Mouse (Mus musculus): Measurements from ENCODE around the gene Slc38a8. TPM values are rescaled to one million over a fixed set of nuclear protein-coding genes. Genes with fewer than 3 reads are reported as not detected.

Gene Slc38a8
- polyA plus RNA-seq, 1 experiment from 2014 or later = not detected

DNA sequence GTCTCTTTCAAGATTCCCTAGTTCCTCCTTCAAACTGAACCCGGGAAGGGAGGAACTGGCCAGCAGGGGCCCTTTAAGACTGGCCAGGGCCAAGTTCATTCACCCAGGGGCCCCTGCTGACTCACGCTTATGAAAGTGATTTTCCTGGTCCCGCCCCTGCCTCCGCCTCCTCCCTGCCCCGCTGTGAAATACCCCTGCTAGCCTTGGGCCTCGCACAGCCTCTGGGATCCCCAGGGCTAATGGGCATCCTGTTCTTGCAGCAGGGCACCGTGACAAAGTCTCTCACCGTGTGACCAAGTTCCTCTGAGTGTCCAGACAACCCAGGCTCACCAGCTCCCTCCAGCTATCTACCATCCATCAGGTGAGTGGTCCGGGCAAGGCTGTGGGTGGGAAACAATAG lies 64.6 kb downstream of the Slc38a8 start:
- TF ChIP-seq CTCF (IDR thresholded peaks at IDR 0.05; ENCODE audit: low read depth) = no peak
- no peak for TF ChIP-seq EP300 (optimal IDR thresholded peaks at IDR 0.05)
- Histone ChIP-seq H3K4me1 (replicated peaks; ENCODE audit: control insufficient read depth, insufficient read depth) (peaks cover 9% of the 10 kb centered on the region; the same call in 1 of the 2 replicates), H3K27me3 (ENCODE audit: control insufficient read depth, insufficient read depth, low read length) (no peaks in the 10 kb centered on the region), H3K9ac (ENCODE audit: low read length) (peak overlapping the region; percentile 63), H3K36me3 (ENCODE audit: control insufficient read depth, insufficient read depth, low read length) (no peaks in the 10 kb centered on the region), H3K27ac (replicated peaks) (peak overlapping the region; percentile 91), H3K4me3 (ENCODE audit: low read depth, low read length) (peak overlapping the region; percentile 36), H3K4me2 (replicated peaks; ENCODE audit: low read depth) (peak overlapping the region; percentile 62), H3K9me3 (ENCODE audit: control insufficient read depth, low read length) (no peaks in the 10 kb centered on the region)
- ATAC-seq (ENCODE audit: low FRiP score, low TSS enrichment) = peak; percentile 77
- WGBS = 18% methylated on average over 9 of the region's 9 CpGs
- peak; percentile 90 for DNase-seq (ENCODE audit: low spot score)

DNA sequence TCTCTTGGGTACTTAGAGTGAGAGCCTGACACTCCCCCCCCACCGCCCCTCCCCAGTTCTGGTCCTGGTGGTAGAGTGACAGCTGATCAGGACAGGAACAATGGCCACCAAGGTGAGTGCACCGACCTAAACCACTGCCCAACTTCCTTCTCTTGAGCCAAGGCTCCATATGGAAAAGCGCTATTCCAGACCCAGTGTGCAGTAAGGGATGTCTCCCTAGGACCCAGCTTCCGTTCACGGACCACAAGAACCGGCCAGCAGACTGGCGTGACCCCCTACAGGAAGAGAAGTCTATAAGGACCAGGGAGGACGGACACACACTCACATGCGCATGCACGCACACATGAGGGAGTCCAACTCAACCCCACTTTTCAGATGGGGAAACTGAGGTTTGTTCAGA lies 65.2 kb downstream of the Slc38a8 start:
- H3K36me3 ChIP-seq (ENCODE audit: control insufficient read depth, insufficient read depth, low read length) = no peaks in the 10 kb centered on the region
- no peak for DNase-seq (ENCODE audit: low spot score)
- H3K4me1 ChIP-seq (replicated peaks; ENCODE audit: control insufficient read depth, insufficient read depth) = peaks cover 9% of the 10 kb centered on the region; the same call in 1 of the 2 replicates
- H3K27me3 ChIP-seq (ENCODE audit: control insufficient read depth, insufficient read depth, low read length) = no peaks in the 10 kb centered on the region
- 75% methylated on average over 10 of the region's 10 CpGs for WGBS
- no peak overlapping the region for H3K4me3 ChIP-seq (ENCODE audit: low read depth, low read length)
- no peak for TF ChIP-seq EP300 (optimal IDR thresholded peaks at IDR 0.05)
- TF ChIP-seq CTCF (IDR thresholded peaks at IDR 0.05; ENCODE audit: low read depth) = no peak
- H3K9me3 ChIP-seq (ENCODE audit: control insufficient read depth, low read length) = no peaks in the 10 kb centered on the region
- no peak for ATAC-seq (ENCODE audit: low FRiP score, low TSS enrichment)
- H3K27ac ChIP-seq (replicated peaks) = peak overlapping the region; percentile 45
- H3K4me2 ChIP-seq (replicated peaks; ENCODE audit: low read depth) = no peak overlapping the region
- H3K9ac ChIP-seq (ENCODE audit: low read length) = no peak overlapping the region

DNA sequence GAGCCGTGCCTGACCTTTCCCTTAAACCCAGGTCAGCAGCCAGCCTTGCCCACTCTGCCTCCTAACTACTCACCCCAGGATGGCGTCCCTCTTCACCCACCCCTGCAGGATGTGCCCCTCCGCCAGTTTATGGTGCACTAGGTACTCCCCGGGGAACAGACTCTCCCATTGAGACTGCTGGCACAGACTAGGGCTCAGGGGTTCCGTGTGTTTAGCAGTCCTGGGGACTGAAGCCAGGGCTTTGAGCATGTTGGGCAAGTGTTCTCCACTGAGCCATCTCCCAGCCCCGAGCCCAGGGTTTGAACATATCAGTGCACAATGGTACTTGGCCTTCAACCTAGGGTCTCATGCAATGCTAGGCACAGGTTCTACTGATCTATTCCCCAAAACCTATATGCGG lies 66.0 kb downstream of the Slc38a8 start:
- no peak overlapping the region for H3K4me3 ChIP-seq (ENCODE audit: low read depth, low read length)
- no peak overlapping the region for H3K9ac ChIP-seq (ENCODE audit: low read length)
- no peak for TF ChIP-seq EP300 (optimal IDR thresholded peaks at IDR 0.05)
- TF ChIP-seq CTCF (IDR thresholded peaks at IDR 0.05; ENCODE audit: low read depth) = no peak
- peaks cover 5% of the 10 kb centered on the region; the same call in 1 of the 2 replicates for H3K4me1 ChIP-seq (replicated peaks; ENCODE audit: control insufficient read depth, insufficient read depth)
- no peak overlapping the region for H3K27ac ChIP-seq (replicated peaks)
- H3K36me3 ChIP-seq (ENCODE audit: control insufficient read depth, insufficient read depth, low read length) = no peaks in the 10 kb centered on the region
- H3K4me2 ChIP-seq (replicated peaks; ENCODE audit: low read depth) = no peak overlapping the region
- H3K27me3 ChIP-seq (ENCODE audit: control insufficient read depth, insufficient read depth, low read length) = no peaks in the 10 kb centered on the region
- DNase-seq (ENCODE audit: low spot score) (no peak), ATAC-seq (ENCODE audit: low FRiP score, low TSS enrichment) (no peak)
- WGBS = 90% methylated on average over 7 of the region's 7 CpGs
- H3K9me3 ChIP-seq (ENCODE audit: control insufficient read depth, low read length) = no peaks in the 10 kb centered on the region

DNA sequence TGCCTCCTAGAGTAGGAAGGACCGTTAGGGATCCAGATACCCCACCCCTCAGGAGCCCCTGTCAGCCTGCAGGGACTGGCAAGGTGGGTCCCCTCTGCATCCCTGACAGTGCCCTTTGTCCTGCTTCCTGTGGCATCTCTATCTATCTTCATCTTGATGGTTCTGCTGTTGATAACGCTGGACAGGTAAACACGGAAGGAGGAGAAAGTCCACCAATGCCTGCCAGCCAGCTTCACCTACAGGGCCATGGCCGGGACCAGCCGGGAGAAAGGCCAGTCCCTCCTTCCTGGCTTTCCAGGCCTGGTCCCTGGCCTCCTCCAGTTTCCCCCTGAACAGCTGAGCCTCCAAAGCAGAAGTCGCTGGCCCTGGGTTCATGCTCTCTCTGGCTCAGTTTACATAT lies 66.9 kb downstream of the Slc38a8 start:
- no peaks in the 10 kb centered on the region for H3K9me3 ChIP-seq (ENCODE audit: control insufficient read depth, low read length)
- no peak for ATAC-seq (ENCODE audit: low FRiP score, low TSS enrichment)
- H3K4me3 ChIP-seq (ENCODE audit: low read depth, low read length) = no peak overlapping the region
- H3K27me3 ChIP-seq (ENCODE audit: control insufficient read depth, insufficient read depth, low read length) = no peaks in the 10 kb centered on the region
- H3K27ac ChIP-seq (replicated peaks) = no peak overlapping the region
- DNase-seq (ENCODE audit: low spot score) = no peak
- 64% methylated on average over 6 of the region's 6 CpGs for WGBS
- TF ChIP-seq EP300 (optimal IDR thresholded peaks at IDR 0.05) (no peak), CTCF (IDR thresholded peaks at IDR 0.05; ENCODE audit: low read depth) (no peak)
- H3K4me1 ChIP-seq (replicated peaks; ENCODE audit: control insufficient read depth, insufficient read depth) = peaks cover 5% of the 10 kb centered on the region; the same call in 1 of the 2 replicates
- H3K36me3 ChIP-seq (ENCODE audit: control insufficient read depth, insufficient read depth, low read length) = no peaks in the 10 kb centered on the region
- H3K4me2 ChIP-seq (replicated peaks; ENCODE audit: low read depth) = no peak overlapping the region
- H3K9ac ChIP-seq (ENCODE audit: low read length) = no peak overlapping the region

- Histone ChIP-seq H3K36me3 (ENCODE audit: control insufficient read depth, insufficient read depth, low read length) (no peaks in the 10 kb centered on the region), H3K4me2 (replicated peaks; ENCODE audit: low read depth) (no peak within 1 kb of the TSS), H3K27me3 (ENCODE audit: control insufficient read depth, insufficient read depth, low read length) (no peaks in the 10 kb centered on the region), H3K4me3 (ENCODE audit: low read depth, low read length) (no peak within 1 kb of the TSS), H3K4me1 (replicated peaks; ENCODE audit: control insufficient read depth, insufficient read depth) (peaks cover 5% of the 10 kb centered on the region; the same call in 1 of the 2 replicates), H3K9me3 (ENCODE audit: control insufficient read depth, low read length) (no peaks in the 10 kb centered on the region), H3K27ac (replicated peaks) (no peak within 1 kb of the TSS), H3K9ac (ENCODE audit: low read length) (no peak within 1 kb of the TSS)
- no peak for TF ChIP-seq CTCF (IDR thresholded peaks at IDR 0.05; ENCODE audit: low read depth)
- no peak for TF ChIP-seq EP300 (optimal IDR thresholded peaks at IDR 0.05)
- 87% methylated on average over 13 of the region's 13 CpGs for WGBS
- ATAC-seq (ENCODE audit: low FRiP score, low TSS enrichment) (no peak), DNase-seq (ENCODE audit: low spot score) (no peak)
These were observed 67.8 kb downstream of the Slc38a8 start, which contains the start of gene Osgin1 for GRCm38 (mm10) chr8:119433582-119434174. Osgin1 (plus strand) TSS chr8:119434124.

- TF ChIP-seq CTCF (IDR thresholded peaks at IDR 0.05; ENCODE audit: low read depth) (no peak), EP300 (optimal IDR thresholded peaks at IDR 0.05) (no peak)
- H3K4me2 ChIP-seq (replicated peaks; ENCODE audit: low read depth) = no peak overlapping the region
- H3K27me3 ChIP-seq (ENCODE audit: control insufficient read depth, insufficient read depth, low read length) = no peaks in the 10 kb centered on the region
- WGBS = 49% methylated on average over 3 of the region's 3 CpGs
- no peak overlapping the region for H3K9ac ChIP-seq (ENCODE audit: low read length)
- no peak for DNase-seq (ENCODE audit: low spot score)
- H3K4me3 ChIP-seq (ENCODE audit: low read depth, low read length) = no peak overlapping the region
- H3K27ac ChIP-seq (replicated peaks) = no peak overlapping the region
- no peak for ATAC-seq (ENCODE audit: low FRiP score, low TSS enrichment)
- H3K9me3 ChIP-seq (ENCODE audit: control insufficient read depth, low read length) = no peaks in the 10 kb centered on the region
- peaks cover 11% of the 10 kb centered on the region; the same call in 1 of the 2 replicates for H3K4me1 ChIP-seq (replicated peaks; ENCODE audit: control insufficient read depth, insufficient read depth)
- H3K36me3 ChIP-seq (ENCODE audit: control insufficient read depth, insufficient read depth, low read length) = no peaks in the 10 kb centered on the region
These were observed 69.1 kb downstream of the Slc38a8 start for GRCm38 (mm10) chr8:119432372-119432771.

Measured in stomach, postnatal 0 days (tissue).